Mouse (Mus musculus): ENCODE data around the gene Afg1l. TPM values are rescaled to one million over a fixed set of nuclear protein-coding genes. Genes with fewer than 3 reads are reported as not detected.

Gene Afg1l
- 1.1 and 2.6 TPM in 2 replicates for polyA plus RNA-seq (2012; rRNA removed)

DNA sequence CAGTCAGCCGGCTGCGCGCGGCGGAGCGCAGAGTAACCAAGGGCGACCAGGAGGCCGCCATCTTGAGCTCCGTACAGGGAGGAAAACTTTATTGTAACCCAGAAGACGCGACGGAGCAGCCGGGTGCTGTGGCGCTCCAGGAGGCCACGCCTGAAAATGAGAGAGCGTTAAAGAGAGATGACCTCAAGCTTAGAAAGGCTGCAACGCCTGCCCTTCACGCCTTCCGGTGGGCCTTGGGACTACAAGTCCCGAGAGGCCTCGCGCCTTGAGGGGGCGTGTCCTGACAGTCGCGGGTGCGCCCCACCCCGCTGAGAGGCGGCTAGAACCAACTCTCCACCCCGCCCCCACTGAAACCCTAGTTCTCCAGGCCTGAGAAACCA, at the start of gene Afg1l:
Gene Afg1l (minus strand): TSS at position 225 of the 380 bp plus-strand sequence.
- peak within 1 kb of the TSS; percentile 89 for H3K4me3 ChIP-seq (ENCODE audit: low read depth, low read length)
- TF ChIP-seq POLR2A (IDR thresholded peaks at IDR 0.05; ENCODE audit: low read depth, low read length): peak; percentile 84
- TF ChIP-seq CTCF (IDR thresholded peaks at IDR 0.05; ENCODE audit: extremely low read depth, insufficient read length, insufficient replicate concordance, low read depth, low read length): no peak
- H3K27ac ChIP-seq (ENCODE audit: insufficient read depth, low read depth, low read length): peak within 1 kb of the TSS; percentile 96
- no peaks in the 10 kb centered on the region for H3K36me3 ChIP-seq (ENCODE audit: control insufficient read depth, insufficient read depth, low read length)
- no peaks in the 10 kb centered on the region for H3K27me3 ChIP-seq (ENCODE audit: control insufficient read depth, insufficient read depth, low read length)
- WGBS: under 1% methylated on average over 29 of the region's 29 CpGs
- H3K4me1 ChIP-seq (ENCODE audit: control insufficient read depth, insufficient read depth, insufficient read length, low read length): peaks cover 5% of the 10 kb centered on the region; the same call in 1 of the 2 replicates

DNA sequence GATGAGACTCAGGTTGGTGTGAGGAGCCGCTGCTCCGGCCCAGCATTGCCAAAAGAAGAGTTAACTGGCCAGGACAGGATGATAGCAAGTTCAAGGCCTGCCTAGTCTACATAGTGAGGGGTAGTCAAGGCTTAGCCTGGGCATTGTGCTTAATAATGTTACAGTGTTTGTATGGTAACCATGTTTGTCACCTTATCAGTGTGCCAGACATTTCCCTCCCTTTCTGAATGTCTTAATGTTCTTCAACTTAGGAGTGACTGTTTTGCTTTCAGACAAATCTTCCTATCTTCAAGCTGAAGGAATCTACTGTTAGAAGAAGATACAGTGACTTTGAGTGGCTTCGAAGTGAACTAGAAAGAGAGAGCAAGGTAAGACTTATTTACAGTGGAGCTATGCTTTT, 47.3 kb upstream of the Afg1l start:
- no peak for TF ChIP-seq CTCF (IDR thresholded peaks at IDR 0.05; ENCODE audit: extremely low read depth, insufficient read length, insufficient replicate concordance, low read depth, low read length)
- TF ChIP-seq POLR2A (IDR thresholded peaks at IDR 0.05; ENCODE audit: low read depth, low read length): no peak
- over 99% methylated on average over 3 of the region's 3 CpGs for WGBS

DNA sequence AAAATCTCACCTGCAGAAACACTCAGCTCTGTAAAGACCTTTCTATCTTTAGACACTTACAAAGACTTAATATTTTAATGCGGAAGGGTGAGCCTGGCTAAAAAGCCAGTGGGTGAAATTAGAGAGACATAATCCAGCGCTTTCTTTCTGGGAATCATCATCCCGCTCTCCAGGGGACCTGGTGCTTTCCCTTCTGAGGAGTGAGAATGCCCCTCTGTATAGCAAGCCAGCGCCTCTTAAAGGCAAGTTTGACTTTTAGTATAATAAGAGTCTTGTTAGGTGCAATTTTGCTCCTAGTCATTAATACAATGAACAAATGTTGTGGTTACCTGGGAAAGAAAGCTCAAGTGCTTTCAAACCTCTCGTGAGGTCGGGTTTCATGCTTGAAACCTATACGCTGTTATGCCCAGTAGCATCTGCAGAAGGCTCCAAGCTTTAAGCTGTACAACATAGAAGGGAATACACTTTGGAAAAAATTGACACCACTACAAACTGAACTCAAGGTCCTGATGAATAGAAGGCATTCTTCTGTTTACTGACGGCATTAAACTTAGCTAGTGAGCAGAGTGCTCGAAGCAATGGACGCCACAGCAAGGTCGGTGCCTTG, 45.3 kb upstream of the Afg1l start:
- H3K4me3 ChIP-seq (ENCODE audit: low read depth, low read length): no peak overlapping the region
- WGBS: 66% methylated on average over 11 of the region's 11 CpGs
- peaks cover 15% of the 10 kb centered on the region for H3K36me3 ChIP-seq (ENCODE audit: control insufficient read depth, insufficient read depth, low read length)
- TF ChIP-seq POLR2A (IDR thresholded peaks at IDR 0.05; ENCODE audit: low read depth, low read length): no peak
- no peak for TF ChIP-seq CTCF (IDR thresholded peaks at IDR 0.05; ENCODE audit: extremely low read depth, insufficient read length, insufficient replicate concordance, low read depth, low read length)
- H3K27ac ChIP-seq (ENCODE audit: insufficient read depth, low read depth, low read length): no peak overlapping the region
- H3K27me3 ChIP-seq (ENCODE audit: control insufficient read depth, insufficient read depth, low read length): no peaks in the 10 kb centered on the region
- peaks cover 4% of the 10 kb centered on the region; the same call in 1 of the 2 replicates for H3K4me1 ChIP-seq (ENCODE audit: control insufficient read depth, insufficient read depth, insufficient read length, low read length)

More for the DNA sequence above, 47.3 kb upstream of the Afg1l start:
- Histone ChIP-seq H3K4me1 (ENCODE audit: control insufficient read depth, insufficient read depth, insufficient read length, low read length) (peaks cover 4% of the 10 kb centered on the region; the same call in 1 of the 2 replicates), H3K36me3 (ENCODE audit: control insufficient read depth, insufficient read depth, low read length) (peaks cover 22% of the 10 kb centered on the region), H3K4me3 (ENCODE audit: low read depth, low read length) (no peak overlapping the region), H3K27me3 (ENCODE audit: control insufficient read depth, insufficient read depth, low read length) (no peaks in the 10 kb centered on the region), H3K27ac (ENCODE audit: insufficient read depth, low read depth, low read length) (no peak overlapping the region)

DNA sequence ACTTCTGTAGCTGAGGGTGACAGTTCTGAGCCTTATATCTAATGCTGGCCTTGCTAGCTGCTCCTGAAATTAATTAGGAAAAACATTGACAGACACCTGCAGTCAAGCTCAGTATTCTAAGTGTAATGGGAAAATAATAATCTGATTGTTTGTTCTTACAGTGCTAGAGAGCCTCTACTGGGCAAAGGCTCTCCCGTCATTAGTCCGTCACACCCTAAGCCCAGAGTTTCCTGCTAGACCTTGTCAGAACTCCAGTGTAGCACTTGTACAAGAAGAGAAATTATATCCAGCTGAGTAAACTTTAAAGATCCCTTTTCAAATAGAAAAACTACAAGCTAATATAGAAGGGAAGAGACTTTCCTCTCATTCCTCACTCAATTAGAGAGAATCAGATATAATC, 44.5 kb upstream of the Afg1l start:
- TF ChIP-seq CTCF (IDR thresholded peaks at IDR 0.05; ENCODE audit: extremely low read depth, insufficient read length, insufficient replicate concordance, low read depth, low read length) (no peak), POLR2A (IDR thresholded peaks at IDR 0.05; ENCODE audit: low read depth, low read length) (no peak)
- Histone ChIP-seq H3K27me3 (ENCODE audit: control insufficient read depth, insufficient read depth, low read length) (no peaks in the 10 kb centered on the region), H3K4me1 (ENCODE audit: control insufficient read depth, insufficient read depth, insufficient read length, low read length) (peaks cover 4% of the 10 kb centered on the region; the same call in 1 of the 2 replicates), H3K27ac (ENCODE audit: insufficient read depth, low read depth, low read length) (no peak overlapping the region), H3K4me3 (ENCODE audit: low read depth, low read length) (no peak overlapping the region), H3K36me3 (ENCODE audit: control insufficient read depth, insufficient read depth, low read length) (peaks cover 15% of the 10 kb centered on the region)
- WGBS: 20% methylated on average over 2 of the region's 2 CpGs

DNA sequence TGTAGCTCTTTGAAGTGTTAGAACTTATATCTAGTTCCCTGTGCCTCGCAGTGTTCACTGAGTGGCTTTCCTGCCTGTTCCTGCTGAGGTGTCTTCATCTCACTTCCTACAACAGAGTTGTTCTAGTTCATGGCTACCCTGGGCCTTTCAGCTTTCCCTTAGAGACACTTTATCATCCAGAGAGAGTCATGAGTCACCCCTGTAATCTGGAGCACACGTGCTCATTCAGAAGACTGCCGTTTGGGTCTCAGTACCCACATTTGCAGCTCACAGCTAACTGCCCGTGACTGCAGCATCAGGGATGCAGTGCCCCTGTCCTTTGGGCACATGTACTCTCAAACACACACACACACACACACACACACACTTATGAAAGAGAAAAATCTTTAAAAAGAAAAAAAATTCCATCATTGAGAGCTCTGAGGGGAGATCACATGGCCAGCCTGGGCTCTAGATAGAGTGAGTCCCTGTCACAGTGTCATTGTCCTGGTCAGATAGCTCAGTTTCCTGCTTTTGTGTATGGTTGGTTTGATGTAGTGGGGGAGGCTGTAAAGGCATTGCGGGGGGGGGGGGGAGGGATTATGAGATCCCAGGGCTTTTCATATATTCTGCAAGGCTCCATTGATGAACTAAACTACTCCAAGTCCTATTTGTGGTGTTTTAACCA, 43.1 kb upstream of the Afg1l start:
- H3K4me1 ChIP-seq (ENCODE audit: control insufficient read depth, insufficient read depth, insufficient read length, low read length): peaks cover 4% of the 10 kb centered on the region; the same call in 1 of the 2 replicates
- no peaks in the 10 kb centered on the region for H3K27me3 ChIP-seq (ENCODE audit: control insufficient read depth, insufficient read depth, low read length)
- H3K4me3 ChIP-seq (ENCODE audit: low read depth, low read length): no peak overlapping the region
- H3K27ac ChIP-seq (ENCODE audit: insufficient read depth, low read depth, low read length): no peak overlapping the region
- H3K36me3 ChIP-seq (ENCODE audit: control insufficient read depth, insufficient read depth, low read length): peaks cover 13% of the 10 kb centered on the region
- 56% methylated on average over 5 of the region's 5 CpGs for WGBS
- no peak for TF ChIP-seq POLR2A (IDR thresholded peaks at IDR 0.05; ENCODE audit: low read depth, low read length)
- TF ChIP-seq CTCF (IDR thresholded peaks at IDR 0.05; ENCODE audit: extremely low read depth, insufficient read length, insufficient replicate concordance, low read depth, low read length): no peak

DNA sequence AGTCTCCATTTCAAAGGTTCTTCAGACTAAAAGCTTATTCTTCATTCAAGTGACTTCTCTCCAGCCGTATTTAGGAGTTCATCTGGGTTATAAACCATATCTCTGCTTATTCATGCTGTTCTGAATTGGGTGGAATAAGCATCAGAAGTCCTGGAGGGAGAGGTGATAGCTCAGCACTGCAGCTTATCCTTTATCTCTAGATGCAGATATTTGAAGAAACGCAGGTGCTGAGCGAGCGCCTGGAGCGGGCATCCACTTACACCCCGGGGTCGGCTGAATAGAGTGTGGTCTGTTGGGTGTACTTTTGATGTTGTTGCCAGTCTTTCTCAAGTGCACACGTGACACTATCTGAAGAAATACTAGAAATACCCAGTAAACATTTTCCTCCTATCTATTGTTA, 40.0 kb upstream of the Afg1l start:
- WGBS: 78% methylated on average over 8 of the region's 8 CpGs

DNA sequence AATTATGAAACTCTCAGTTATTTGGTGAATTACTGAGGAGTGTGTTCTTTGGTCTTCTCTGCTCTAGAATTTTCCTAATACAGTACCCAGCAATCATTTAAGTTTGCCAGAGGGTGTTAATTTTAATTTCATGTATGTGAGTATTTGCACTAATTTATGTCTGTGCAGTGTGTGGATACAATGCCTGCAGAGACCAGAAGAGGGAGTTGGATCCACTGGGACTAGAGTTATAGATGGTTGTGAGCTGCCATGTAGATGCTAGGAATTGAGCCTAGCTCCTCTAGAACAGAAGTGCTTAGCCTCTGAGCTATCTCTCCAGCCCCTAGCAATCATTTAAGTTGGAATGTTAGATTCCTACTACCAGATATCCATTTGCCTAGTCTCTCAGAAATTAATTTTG, 35.8 kb upstream of the Afg1l start:
- no peak for TF ChIP-seq CTCF (IDR thresholded peaks at IDR 0.05; ENCODE audit: extremely low read depth, insufficient read length, insufficient replicate concordance, low read depth, low read length)
- no peak for TF ChIP-seq POLR2A (IDR thresholded peaks at IDR 0.05; ENCODE audit: low read depth, low read length)
- Histone ChIP-seq H3K27ac (ENCODE audit: insufficient read depth, low read depth, low read length) (no peak overlapping the region), H3K4me3 (ENCODE audit: low read depth, low read length) (no peak overlapping the region), H3K27me3 (ENCODE audit: control insufficient read depth, insufficient read depth, low read length) (no peaks in the 10 kb centered on the region), H3K36me3 (ENCODE audit: control insufficient read depth, insufficient read depth, low read length) (peaks cover 5% of the 10 kb centered on the region; the same call in 1 of the 2 replicates), H3K4me1 (ENCODE audit: control insufficient read depth, insufficient read depth, insufficient read length, low read length) (peaks cover 8% of the 10 kb centered on the region; the same call in 1 of the 2 replicates)

More for the DNA sequence above, 40.0 kb upstream of the Afg1l start:
- no peak for TF ChIP-seq CTCF (IDR thresholded peaks at IDR 0.05; ENCODE audit: extremely low read depth, insufficient read length, insufficient replicate concordance, low read depth, low read length)
- no peak for TF ChIP-seq POLR2A (IDR thresholded peaks at IDR 0.05; ENCODE audit: low read depth, low read length)
- Histone ChIP-seq H3K4me1 (ENCODE audit: control insufficient read depth, insufficient read depth, insufficient read length, low read length) (0 out of 2 replicates have a peak, but pooled peaks cover 2% of the 10 kb centered on the region), H3K4me3 (ENCODE audit: low read depth, low read length) (no peak overlapping the region), H3K27me3 (ENCODE audit: control insufficient read depth, insufficient read depth, low read length) (no peaks in the 10 kb centered on the region), H3K27ac (ENCODE audit: insufficient read depth, low read depth, low read length) (no peak overlapping the region), H3K36me3 (ENCODE audit: control insufficient read depth, insufficient read depth, low read length) (0 out of 2 replicates have a peak, but pooled peaks cover 5% of the 10 kb centered on the region)
